Mouse (Mus musculus) yolk sac, embryonic 10.5 days (tissue): ENCODE data around the gene Mr1.
"Not testable (repeated sequence)": the region's sequence is repeated elsewhere in the genome, so short reads cannot be mapped to it uniquely, and the experiment has no call there.

ENCODE experiments used
- DNase-seq: peaks from one replicate; pipeline ENCODE4 v3.0.0-alpha.2; 2017; ENCODE audit warnings: low spot score

Gene Mr1

GRCm38 (mm10) chr1:155146572-155146980 lies at the start of gene Mr1:
Gene Mr1, minus strand, starts transcription at chr1:155146814.
- DNase-seq = no peak

GRCm38 (mm10) chr1:155192805-155193368 lies 46.3 kb upstream of the Mr1 start:
- DNase-seq = no peak

GRCm38 (mm10) chr1:155191671-155192070 lies 45.1 kb upstream of the Mr1 start:
- DNase-seq = no peak

- DNase-seq = no peak
These were observed 44.6 kb upstream of the Mr1 start for GRCm38 (mm10) chr1:155191219-155191618.

GRCm38 (mm10) chr1:155188656-155189055 lies 42.0 kb upstream of the Mr1 start:
- no peak for DNase-seq

GRCm38 (mm10) chr1:155184191-155184590 lies 37.6 kb upstream of the Mr1 start:
- no peak for DNase-seq

GRCm38 (mm10) chr1:155178192-155178924 lies 31.7 kb upstream of the Mr1 start:
- no peak for DNase-seq

- no peak for DNase-seq
These were observed 27.8 kb upstream of the Mr1 start for GRCm38 (mm10) chr1:155174424-155174823.

GRCm38 (mm10) chr1:155173644-155174016 lies 27.0 kb upstream of the Mr1 start:
- not testable (repeated sequence) for DNase-seq

- no peak for DNase-seq
These were observed 26.5 kb upstream of the Mr1 start for GRCm38 (mm10) chr1:155172895-155173643.

GRCm38 (mm10) chr1:155169935-155170334 lies 23.3 kb upstream of the Mr1 start:
- no peak for DNase-seq

GRCm38 (mm10) chr1:155167453-155167852 lies 20.8 kb upstream of the Mr1 start:
- no peak for DNase-seq

- DNase-seq = no peak
These were observed 12.4 kb upstream of the Mr1 start for GRCm38 (mm10) chr1:155158970-155159484.

- peak; percentile 98 for DNase-seq
These were observed 11.7 kb upstream of the Mr1 start, which contains the start of gene Stx6 for GRCm38 (mm10) chr1:155158141-155158969. Gene Stx6, plus strand, starts transcription at chr1:155158715.

- DNase-seq = no peak
These were observed 7.3 kb upstream of the Mr1 start for GRCm38 (mm10) chr1:155153906-155154305.

- DNase-seq = no peak
These were observed 4.2 kb upstream of the Mr1 start for GRCm38 (mm10) chr1:155150821-155151220.

GRCm38 (mm10) chr1:155149403-155149802 lies 2.8 kb upstream of the Mr1 start:
- no peak for DNase-seq

GRCm38 (mm10) chr1:155147228-155147627 lies 614 bp upstream of the Mr1 start:
- DNase-seq = no peak

GRCm38 (mm10) chr1:155145620-155146019 lies 994 bp downstream of the Mr1 start:
- DNase-seq = peak; percentile 10

GRCm38 (mm10) chr1:155140076-155140475 lies 6.5 kb downstream of the Mr1 start:
- DNase-seq = peak; percentile 40

GRCm38 (mm10) chr1:155138795-155139194 lies 7.8 kb downstream of the Mr1 start:
- DNase-seq = no peak

GRCm38 (mm10) chr1:155134866-155135265 lies 11.7 kb downstream of the Mr1 start:
- DNase-seq = no peak
